Mouse (Mus musculus) midbrain, embryonic 15.5 days (tissue): ENCODE data around the gene Lck. TPM values are rescaled to one million over a fixed set of nuclear protein-coding genes. Genes with fewer than 3 reads are reported as not detected.

ENCODE experiments used
- ATAC-seq: fragments of 200-750 bp; cut with Nextera tagmentation; replicated peaks from 2 replicates; pipeline ENCODE4 v1.8.0; 2017; ENCODE audit warnings: moderate TSS enrichment
- H3K27ac ChIP-seq: fragments of 300-500 bp; sonication (generic); 2 replicates; pipeline ENCODE4 v1.5.1; 2015; ENCODE audit warnings: mild to moderate bottlenecking, inconsistent platforms
- H3K27me3 ChIP-seq: fragments of 300-500 bp; sonication (generic); replicated peaks from 2 replicates; pipeline ENCODE4 v1.6.1; 2015; ENCODE audit warnings: inconsistent platforms
- H3K36me3 ChIP-seq: fragments of 300-500 bp; sonication (generic); replicated peaks from 2 replicates; pipeline ENCODE4 v1.6.1; 2015; ENCODE audit warnings: inconsistent platforms
- H3K4me1 ChIP-seq: fragments of 300-500 bp; sonication (generic); 2 replicates; pipeline ENCODE4 v1.6.1; 2015; ENCODE audit warnings: inconsistent platforms
- H3K4me2 ChIP-seq: fragments of 300-500 bp; sonication (generic); 2 replicates; pipeline ENCODE4 v1.6.1; 2015; ENCODE audit warnings: inconsistent platforms, mild to moderate bottlenecking, moderate library complexity
- H3K4me3 ChIP-seq: fragments of 300-500 bp; sonication (generic); 2 replicates; pipeline ENCODE4 v1.5.1; 2015; ENCODE audit warnings: mild to moderate bottlenecking, inconsistent platforms
- H3K9ac ChIP-seq: fragments of 300-500 bp; sonication (generic); 2 replicates; pipeline ENCODE4 v1.6.1; 2015; ENCODE audit warnings: mild to moderate bottlenecking, inconsistent platforms
- H3K9me3 ChIP-seq: fragments of 300-500 bp; sonication (generic); 2 replicates; pipeline ENCODE4 v1.6.1; 2016; ENCODE audit warnings: inconsistent platforms
- WGBS: fragments of 180-500 bp; shearing (Covaris S2); methylation state at CpG from one replicate; pipeline ENCODE4 v1.1.7; 2015; ENCODE audit warnings: mixed read lengths; 5-methylcytosine and 5-hydroxymethylcytosine counted together
- polyA plus RNA-seq: library from polyadenylated mRNA; unstranded; fragments of >200 nt; fragmentation: Nextera tagmentation; extraction: Ambion mirVana; gene quantifications from 2 replicates; pipeline ENCODE4 v1.2.1, GENCODE M21; 2015

Gene Lck
- polyA plus RNA-seq, 1 experiment from 2014 or later = 12.5 TPM

GRCm38 (mm10) chr4:129510723-129511412 lies 62.6 kb downstream of the Lck start:
- no peak for ATAC-seq
- H3K9ac ChIP-seq = no peak overlapping the region
- H3K36me3 ChIP-seq = no peaks in the 10 kb centered on the region
- H3K27ac ChIP-seq = 0 out of 2 replicates have a peak overlapping the region, but pooled peaks have one; percentile 30
- H3K9me3 ChIP-seq = no peaks in the 10 kb centered on the region
- H3K4me2 ChIP-seq = no peak overlapping the region
- no peaks in the 10 kb centered on the region for H3K27me3 ChIP-seq
- 39% methylated on average over 6 of the region's 6 CpGs for WGBS
- no peak overlapping the region for H3K4me3 ChIP-seq
- H3K4me1 ChIP-seq = peaks cover 36% of the 10 kb centered on the region

GRCm38 (mm10) chr4:129509650-129510049 lies 63.8 kb downstream of the Lck start:
- no peak overlapping the region for H3K4me2 ChIP-seq
- 70% methylated on average over 3 of the region's 3 CpGs for WGBS

GRCm38 (mm10) chr4:129508834-129509600 lies 64.4 kb downstream of the Lck start:
- Histone ChIP-seq H3K4me2 (no peak overlapping the region), H3K27ac (no peak overlapping the region), H3K36me3 (no peaks in the 10 kb centered on the region), H3K4me3 (no peak overlapping the region), H3K27me3 (no peaks in the 10 kb centered on the region), H3K4me1 (peaks cover 26% of the 10 kb centered on the region), H3K9me3 (no peaks in the 10 kb centered on the region), H3K9ac (no peak overlapping the region)
- ATAC-seq = no peak
- WGBS = 43% methylated on average over 15 of the region's 15 CpGs

More at GRCm38 (mm10) chr4:129509650-129510049, 63.8 kb downstream of the Lck start:
- Histone ChIP-seq H3K27ac (no peak overlapping the region), H3K9ac (no peak overlapping the region), H3K9me3 (no peaks in the 10 kb centered on the region), H3K36me3 (no peaks in the 10 kb centered on the region), H3K4me3 (no peak overlapping the region), H3K4me1 (peaks cover 26% of the 10 kb centered on the region), H3K27me3 (no peaks in the 10 kb centered on the region)
- ATAC-seq = no peak

GRCm38 (mm10) chr4:129508237-129508515 lies 65.3 kb downstream of the Lck start:
- H3K9me3 ChIP-seq = no peaks in the 10 kb centered on the region
- no peaks in the 10 kb centered on the region for H3K36me3 ChIP-seq
- no peak overlapping the region for H3K27ac ChIP-seq
- WGBS = 82% methylated on average over 3 of the region's 3 CpGs
- no peak overlapping the region for H3K4me2 ChIP-seq
- no peak overlapping the region for H3K4me3 ChIP-seq
- ATAC-seq = no peak
- no peak overlapping the region for H3K9ac ChIP-seq
- peaks cover 24% of the 10 kb centered on the region for H3K4me1 ChIP-seq
- no peaks in the 10 kb centered on the region for H3K27me3 ChIP-seq

- H3K9me3 ChIP-seq = no peaks in the 10 kb centered on the region
- H3K27ac ChIP-seq = no peak overlapping the region
- H3K4me2 ChIP-seq = no peak overlapping the region
- 72% methylated on average over 10 of the region's 10 CpGs for WGBS
- H3K27me3 ChIP-seq = no peaks in the 10 kb centered on the region
- no peak overlapping the region for H3K4me3 ChIP-seq
- H3K36me3 ChIP-seq = no peaks in the 10 kb centered on the region
- H3K9ac ChIP-seq = no peak overlapping the region
- no peak for ATAC-seq
- peaks cover 20% of the 10 kb centered on the region for H3K4me1 ChIP-seq
Measured at GRCm38 (mm10) chr4:129507434-129508236, 65.8 kb downstream of the Lck start.

- Histone ChIP-seq H3K4me1 (peaks cover 21% of the 10 kb centered on the region), H3K36me3 (no peaks in the 10 kb centered on the region), H3K4me2 (no peak overlapping the region), H3K4me3 (no peak overlapping the region), H3K9me3 (no peaks in the 10 kb centered on the region), H3K27me3 (no peaks in the 10 kb centered on the region), H3K9ac (no peak overlapping the region), H3K27ac (no peak overlapping the region)
- no peak for ATAC-seq
- WGBS = 85% methylated on average over 3 of the region's 3 CpGs
Measured at GRCm38 (mm10) chr4:129505511-129505910, 67.9 kb downstream of the Lck start.

- Histone ChIP-seq H3K9me3 (no peaks in the 10 kb centered on the region), H3K9ac (no peak overlapping the region), H3K4me1 (peaks cover 14% of the 10 kb centered on the region), H3K36me3 (no peaks in the 10 kb centered on the region), H3K27ac (no peak overlapping the region), H3K27me3 (no peaks in the 10 kb centered on the region), H3K4me3 (no peak overlapping the region), H3K4me2 (no peak overlapping the region)
- 85% methylated on average over 11 of the region's 11 CpGs for WGBS
- no peak for ATAC-seq
Measured at GRCm38 (mm10) chr4:129502901-129503444, 70.5 kb downstream of the Lck start.

GRCm38 (mm10) chr4:129502327-129502888 lies 71.0 kb downstream of the Lck start:
- Histone ChIP-seq H3K4me1 (peaks cover 14% of the 10 kb centered on the region), H3K9ac (no peak overlapping the region), H3K27me3 (no peaks in the 10 kb centered on the region), H3K36me3 (no peaks in the 10 kb centered on the region), H3K4me3 (no peak overlapping the region), H3K27ac (no peak overlapping the region), H3K4me2 (no peak overlapping the region), H3K9me3 (no peaks in the 10 kb centered on the region)
- ATAC-seq = no peak
- WGBS = 80% methylated on average over 9 of the region's 9 CpGs

GRCm38 (mm10) chr4:129500607-129501566 lies 72.6 kb downstream of the Lck start:
- Histone ChIP-seq H3K4me3 (peak overlapping the region; percentile 48), H3K27ac (peak overlapping the region; percentile 57), H3K9ac (peak overlapping the region; percentile 35), H3K4me2 (peak overlapping the region; percentile 81), H3K36me3 (no peaks in the 10 kb centered on the region), H3K27me3 (no peaks in the 10 kb centered on the region), H3K4me1 (peaks cover 26% of the 10 kb centered on the region), H3K9me3 (no peaks in the 10 kb centered on the region)
- WGBS = 2% methylated on average over 42 of the region's 49 CpGs
- peak; percentile 64 for ATAC-seq

GRCm38 (mm10) chr4:129500017-129500416 lies 73.4 kb downstream of the Lck start:
- no peak for ATAC-seq
- Histone ChIP-seq H3K9ac (no peak overlapping the region), H3K4me3 (peak overlapping the region; percentile 48), H3K36me3 (no peaks in the 10 kb centered on the region), H3K9me3 (no peaks in the 10 kb centered on the region), H3K4me2 (peak overlapping the region; percentile 81), H3K27me3 (no peaks in the 10 kb centered on the region), H3K4me1 (peaks cover 31% of the 10 kb centered on the region), H3K27ac (peak overlapping the region; percentile 57)
- whole genome bisulfite sequencing = 80% methylated on average over 8 of the region's 8 CpGs

GRCm38 (mm10) chr4:129498941-129499340 lies 74.5 kb downstream of the Lck start:
- no peak for ATAC-seq
- 73% methylated on average over 3 of the region's 3 CpGs for WGBS
- H3K9ac ChIP-seq = no peak overlapping the region

More at GRCm38 (mm10) chr4:129498941-129499340, 74.5 kb downstream of the Lck start:
- peaks cover 31% of the 10 kb centered on the region for H3K4me1 ChIP-seq
- no peak overlapping the region for H3K27ac ChIP-seq
- H3K36me3 ChIP-seq = no peaks in the 10 kb centered on the region
- H3K4me3 ChIP-seq = no peak overlapping the region
- H3K27me3 ChIP-seq = no peaks in the 10 kb centered on the region
- no peak overlapping the region for H3K4me2 ChIP-seq
- no peaks in the 10 kb centered on the region for H3K9me3 ChIP-seq
